ENCODE assay signal across 9 mouse cellular contexts in the genomic region with DNA sequence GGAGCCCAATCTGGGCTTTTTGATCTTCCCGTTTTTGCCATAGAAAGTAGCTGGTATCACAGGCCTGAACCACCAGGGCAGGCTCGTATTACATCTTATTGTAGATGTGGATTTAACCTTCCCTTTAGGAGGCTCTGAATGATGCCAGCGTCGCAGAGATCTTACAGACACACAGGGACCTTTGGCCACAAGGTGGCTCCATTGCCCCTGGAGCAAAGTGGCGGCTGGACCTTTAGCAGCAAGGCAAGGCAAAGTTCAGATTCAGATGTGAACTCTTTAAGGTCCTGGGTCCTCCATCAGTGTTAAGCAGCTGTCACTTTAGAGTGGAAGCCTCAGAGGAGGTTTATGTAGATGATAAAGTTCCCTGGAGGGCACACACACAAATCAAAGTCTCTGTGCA. TPM values are rescaled to one million over a fixed set of nuclear protein-coding genes. Genes with fewer than 3 reads are reported as not detected.
A peak's percentile ranks its signal among the peaks of the same experiment; 100 is the strongest.
DNase-seq lines count a peak whose midpoint lies in the region; ATAC-seq and TF ChIP-seq lines count a peak whose summit lies in the region.
"Had no signal": no experiment of that assay in that cellular context is flagged by ENCODE, and none has a peak within 500 bp of the region (broad histone marks: within the 10 kb centered on the region; RNA-seq: fewer than 3 reads in every experiment).

No protein-coding gene starts in this region.

- no peaks in the 10 kb centered on the region for H3K4me1 ChIP-seq in neural tube, embryonic 15.5 days
- H3K4me1 ChIP-seq in kidney, embryonic 16.5 days (ENCODE audit: insufficient read depth, low read length): no peaks in the 10 kb centered on the region
- 0 out of 2 replicates have a peak, but pooled peaks cover 2% of the 10 kb centered on the region for H3K4me1 ChIP-seq in liver, postnatal 0 days (ENCODE audit: insufficient read depth)
- H3K4me1 ChIP-seq: stomach, embryonic 15.5 days had no signal

- TF ChIP-seq CTCF in liver, postnatal 0 days (IDR thresholded peaks at IDR 0.05; ENCODE audit: low read depth): peak; percentile 86

- H3K4me2 ChIP-seq in neural tube, embryonic 15.5 days: no peak overlapping the region
- no peak overlapping the region for H3K4me2 ChIP-seq in kidney, embryonic 16.5 days (replicated peaks; ENCODE audit: low read depth, low read length)
- no peak overlapping the region for H3K4me2 ChIP-seq in liver, postnatal 0 days (ENCODE audit: low read depth, low read length)
- H3K4me2 ChIP-seq: stomach, embryonic 15.5 days had no signal

- TF ChIP-seq EP300 in liver, postnatal 0 days (IDR thresholded peaks at IDR 0.05; ENCODE audit: low read depth): no peak

- H3K27me3 ChIP-seq in neural tube, embryonic 15.5 days (replicated peaks): no peaks in the 10 kb centered on the region
- no peaks in the 10 kb centered on the region for H3K27me3 ChIP-seq in kidney, embryonic 16.5 days (ENCODE audit: insufficient read depth, low read length)
- no peaks in the 10 kb centered on the region for H3K27me3 ChIP-seq in liver, postnatal 0 days (ENCODE audit: insufficient read depth, low read length)
- H3K27me3 ChIP-seq: stomach, embryonic 15.5 days had no signal

- DNase-seq in neural tube, embryonic 10.5 days (ENCODE audit: extremely low spot score, low spot score): peak; percentile 52
- DNase-seq in adrenal gland, postnatal 4 days (ENCODE audit: low spot score in 2 of 2): peak; percentile 15 to 41
- peak; percentile 35 for DNase-seq in fibroblast of lung, adult 2 months (ENCODE audit: low read depth)
- peak; percentile 66 for DNase-seq in liver, postnatal 0 days
- peak; percentile 40 for DNase-seq in retina, postnatal 7 days (ENCODE audit: low read depth, low spot score)
- peak; percentile 65 to 66 for DNase-seq in urinary bladder, postnatal 36 days (ENCODE audit: low spot score in 2 of 2)

- no peak for ATAC-seq in neural tube, embryonic 15.5 days (ENCODE audit: low FRiP score)
- peak; percentile 39; the same call in 1 of the 2 replicates for ATAC-seq in kidney, embryonic 16.5 days (ENCODE audit: low FRiP score, low TSS enrichment)
- ATAC-seq in liver, postnatal 0 days: peak; percentile 47; the same call in 1 of the 2 replicates

- H3K36me3 ChIP-seq in neural tube, embryonic 15.5 days: peaks cover 18% of the 10 kb centered on the region
- peaks cover 5% of the 10 kb centered on the region; the same call in 1 of the 2 replicates for H3K36me3 ChIP-seq in kidney, embryonic 16.5 days (ENCODE audit: insufficient read depth, low read length)
- peaks cover 19% of the 10 kb centered on the region for H3K36me3 ChIP-seq in liver, postnatal 0 days (replicated peaks; ENCODE audit: insufficient read depth, low read length)

- H3K9ac ChIP-seq in neural tube, embryonic 15.5 days (replicated peaks): no peak overlapping the region
- no peak overlapping the region for H3K9ac ChIP-seq in kidney, embryonic 16.5 days (replicated peaks; ENCODE audit: low read length)
- no peak overlapping the region for H3K9ac ChIP-seq in liver, postnatal 0 days (replicated peaks)
- H3K9ac ChIP-seq: stomach, embryonic 15.5 days had no signal

- H3K9me3 ChIP-seq in neural tube, embryonic 15.5 days (replicated peaks): no peaks in the 10 kb centered on the region
- H3K9me3 ChIP-seq in kidney, embryonic 16.5 days (ENCODE audit: low read length): no peaks in the 10 kb centered on the region
- H3K9me3 ChIP-seq in liver, postnatal 0 days (ENCODE audit: low read length): no peaks in the 10 kb centered on the region
- H3K9me3 ChIP-seq: stomach, embryonic 15.5 days had no signal

- 24% methylated on average over 5 of the region's 5 CpGs for WGBS in neural tube, embryonic 15.5 days
- WGBS in kidney, embryonic 16.5 days: 13% methylated on average over 5 of the region's 5 CpGs
- WGBS in liver, postnatal 0 days (ENCODE audit: insufficient replicate concordance): 37% methylated on average over 5 of the region's 5 CpGs

- no peak overlapping the region for H3K4me3 ChIP-seq in neural tube, embryonic 15.5 days (replicated peaks)
- H3K4me3 ChIP-seq in kidney, embryonic 16.5 days (ENCODE audit: low read length): no peak overlapping the region
- no peak overlapping the region for H3K4me3 ChIP-seq in liver, postnatal 0 days (ENCODE audit: low read depth, low read length)
- H3K4me3 ChIP-seq: stomach, embryonic 15.5 days had no signal

- H3K27ac ChIP-seq in neural tube, embryonic 15.5 days (replicated peaks): no peak overlapping the region
- H3K27ac ChIP-seq in kidney, embryonic 16.5 days (ENCODE audit: low read length): no peak overlapping the region
- H3K27ac ChIP-seq in liver, postnatal 0 days (ENCODE audit: low read depth): no peak overlapping the region
- H3K27ac ChIP-seq: stomach, embryonic 15.5 days had no signal

RNA-seq across cellular contexts. Expression of a gene that starts 26.3 kb away (rescaled TPM):
- 49.2 and 50.6 TPM in 2 replicates for polyA plus RNA-seq in neural tube, embryonic 15.5 days (2015; fragmentation: Nextera tagmentation; extraction: Ambion mirVana)
- 10 to 100 TPM; 48.8 to 53.0 TPM for total RNA-seq in adrenal gland, postnatal 4 days (2021)
- 54.1 and 54.4 TPM in 2 replicates for polyA plus RNA-seq in kidney, embryonic 16.5 days (2015; fragmentation: Nextera tagmentation; extraction: Ambion mirVana)
- polyA plus RNA-seq in liver, postnatal 0 days (2015; fragmentation: Nextera tagmentation; extraction: Ambion mirVana): 14.4 and 15.2 TPM in 2 replicates

RNA-seq across cellular contexts. Expression of a gene that starts 45.3 kb away (rescaled TPM):
- 21.2 and 21.3 TPM in 2 replicates for polyA plus RNA-seq in neural tube, embryonic 15.5 days (2015; fragmentation: Nextera tagmentation; extraction: Ambion mirVana)
- total RNA-seq in adrenal gland, postnatal 4 days (2021): 10 to 100 TPM; 75.9 to 87.0 TPM
- polyA plus RNA-seq in kidney, embryonic 16.5 days (2015; fragmentation: Nextera tagmentation; extraction: Ambion mirVana): 8.4 and 9.5 TPM in 2 replicates
- 16.3 and 16.5 TPM in 2 replicates for polyA plus RNA-seq in liver, postnatal 0 days (2015; fragmentation: Nextera tagmentation; extraction: Ambion mirVana)
